Mouse (Mus musculus) CH12.LX (cell line): ENCODE data around the gene Olfr1396.

Experiments used
- CTCF ChIP-seq, 2 experiments: IDR thresholded peaks in 1 of 2; conservative IDR thresholded peaks in 1 of 2; 2 replicates each; pipeline ENCODE4 v1.5.1; 2011 to 2012; ENCODE audit warnings: low read depth in 2 of 2, low read length in 2 of 2, improper control_type of control experiment in 1 of 2, inconsistent platforms in 1 of 2, mild to moderate bottlenecking in 1 of 2, moderate library complexity in 1 of 2
- ETS1 ChIP-seq: conservative IDR thresholded peaks from 2 replicates; pipeline ENCODE4 v1.6.1; 2012; ENCODE audit warnings: low read depth, mild to moderate bottlenecking, inconsistent platforms, low read length, improper control_type of control experiment, moderate library complexity
- MAX ChIP-seq: IDR thresholded peaks from 2 replicates; pipeline ENCODE4 v1.6.1; 2011; ENCODE audit warnings: low read length, improper control_type of control experiment
- MEF2A ChIP-seq: IDR thresholded peaks from 2 replicates; pipeline ENCODE4 v1.6.1; 2014; ENCODE audit warnings: low read depth, mild to moderate bottlenecking, inconsistent platforms, low read length, improper control_type of control experiment, borderline replicate concordance
- POLR2A ChIP-seq: IDR thresholded peaks from 2 replicates; pipeline ENCODE4 v1.6.1; 2011; ENCODE audit warnings: low read depth, mild to moderate bottlenecking, improper control_type of control experiment, low read length
- UBTF ChIP-seq: IDR thresholded peaks from 2 replicates; pipeline ENCODE4 v1.6.1; 2012; ENCODE audit warnings: low read depth, mild to moderate bottlenecking, inconsistent platforms, low read length, improper control_type of control experiment, moderate library complexity
- ZNF384 ChIP-seq: IDR thresholded peaks from 2 replicates; pipeline ENCODE4 v1.6.1; 2012; ENCODE audit warnings: low read depth, low read length, improper control_type of control experiment, inconsistent platforms

DNA sequence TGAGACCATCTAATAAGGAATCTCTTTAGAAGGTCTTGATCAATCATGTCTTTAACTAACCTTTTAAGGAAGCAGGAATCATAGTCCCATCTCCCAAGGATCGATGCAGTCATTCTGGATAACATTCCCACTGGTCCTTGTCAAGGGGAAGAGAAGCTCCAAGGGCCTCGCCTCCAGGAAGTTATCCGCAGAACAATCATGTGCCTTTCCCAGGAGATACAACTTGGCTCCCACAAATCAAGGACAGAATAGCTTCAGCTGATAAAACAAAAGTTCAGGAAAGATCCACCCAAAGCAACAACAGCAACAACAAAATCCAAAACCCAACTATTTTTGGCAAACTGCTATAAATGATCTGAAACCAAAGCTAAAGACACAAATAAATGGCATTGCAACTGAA is 5.0 kb upstream of the Olfr1396 start:
- TF ChIP-seq ETS1 (no peak), ZNF384 (no peak), CTCF (conservative IDR thresholded peaks at IDR 0.05 in 1 of 2, IDR thresholded peaks at IDR 0.05 in 1 of 2; ENCODE audit: low read depth in 2 of 2, low read length in 2 of 2) (no peak), MEF2A (no peak), POLR2A (no peak), UBTF (no peak), MAX (no peak)
